Mouse (Mus musculus) midbrain, embryonic 13.5 days (tissue): ENCODE data around the gene Pnpt1. TPM values are rescaled to one million over a fixed set of nuclear protein-coding genes. Genes with fewer than 3 reads are reported as not detected.
A peak's percentile ranks its signal among the peaks of the same experiment; 100 is the strongest.

Experiments
- ATAC-seq: fragments of 200-750 bp; cut with Nextera tagmentation; 2 replicates; pipeline ENCODE4 v1.8.0; 2017; ENCODE audit warnings: mild to moderate bottlenecking, moderate TSS enrichment, moderate library complexity
- H3K27ac ChIP-seq: fragments of 300-500 bp; sonication (generic); 2 replicates; pipeline ENCODE4 v1.5.1; 2015; ENCODE audit warnings: inconsistent platforms, mild to moderate bottlenecking, moderate library complexity
- H3K27me3 ChIP-seq: fragments of 300-500 bp; sonication (generic); 2 replicates; pipeline ENCODE4 v1.6.1; 2015; ENCODE audit warnings: mild to moderate bottlenecking, inconsistent platforms
- H3K36me3 ChIP-seq: fragments of 300-500 bp; sonication (generic); 2 replicates; pipeline ENCODE4 v1.6.1; 2015; ENCODE audit warnings: mild to moderate bottlenecking, inconsistent platforms
- H3K4me1 ChIP-seq: fragments of 300-500 bp; sonication (generic); replicated peaks from 2 replicates; pipeline ENCODE4 v1.6.1; 2015; ENCODE audit warnings: inconsistent platforms
- H3K4me2 ChIP-seq: fragments of 300-500 bp; sonication (generic); replicated peaks from 2 replicates; pipeline ENCODE4 v1.6.1; 2015; ENCODE audit warnings: moderate library complexity, mild to moderate bottlenecking, inconsistent platforms
- H3K4me3 ChIP-seq: fragments of 300-500 bp; sonication (generic); replicated peaks from 2 replicates; pipeline ENCODE4 v1.5.1; 2015; ENCODE audit warnings: mild to moderate bottlenecking, inconsistent platforms
- H3K9ac ChIP-seq: fragments of 300-500 bp; sonication (generic); replicated peaks from 2 replicates; pipeline ENCODE4 v1.6.1; 2015; ENCODE audit warnings: mild to moderate bottlenecking, inconsistent platforms
- H3K9me3 ChIP-seq: fragments of 300-500 bp; sonication (generic); 2 replicates; pipeline ENCODE4 v1.6.1; 2016; ENCODE audit warnings: mild to moderate bottlenecking, inconsistent platforms
- WGBS: fragments of 180-500 bp; shearing (Covaris S2); methylation state at CpG from one replicate; pipeline ENCODE4 v1.1.7; 2015; 5-methylcytosine and 5-hydroxymethylcytosine counted together
- polyA plus RNA-seq: library from polyadenylated mRNA; unstranded; fragments of >200 nt; fragmentation: Nextera tagmentation; extraction: Ambion mirVana; gene quantifications from 2 replicates; pipeline ENCODE4 v1.2.1, GENCODE M21; 2015

Pnpt1 gene
- polyA plus RNA-seq = 26.6 and 30.8 TPM in 2 replicates

- Histone ChIP-seq H3K27me3 (no peaks in the 10 kb centered on the region), H3K9ac (peak within 1 kb of the TSS; percentile 77), H3K27ac (peak within 1 kb of the TSS; percentile 65; the same call in 1 of the 2 replicates)
Measured at GRCm38 (mm10) chr11:29130385-29131355, at the start of gene Pnpt1. Pnpt1 (plus strand) TSS chr11:29130744.

GRCm38 (mm10) chr11:29092403-29092802 lies 38.1 kb upstream of the Pnpt1 start:
- no peaks in the 10 kb centered on the region for H3K27me3 ChIP-seq
- no peak overlapping the region for H3K4me3 ChIP-seq
- WGBS = 83% methylated on average over 2 of the region's 2 CpGs
- H3K4me1 ChIP-seq = no peaks in the 10 kb centered on the region
- no peak for ATAC-seq
- H3K27ac ChIP-seq = no peak overlapping the region
- H3K9ac ChIP-seq = no peak overlapping the region
- no peaks in the 10 kb centered on the region for H3K36me3 ChIP-seq
- H3K4me2 ChIP-seq = no peak overlapping the region
- no peaks in the 10 kb centered on the region for H3K9me3 ChIP-seq

More at GRCm38 (mm10) chr11:29130385-29131355, at the start of gene Pnpt1:
- Histone ChIP-seq H3K4me3 (peak within 1 kb of the TSS; percentile 79), H3K4me2 (peak within 1 kb of the TSS; percentile 66), H3K9me3 (no peaks in the 10 kb centered on the region), H3K4me1 (peaks cover 9% of the 10 kb centered on the region), H3K36me3 (peaks cover 16% of the 10 kb centered on the region)
- ATAC-seq = peak; percentile 100
- 3% methylated on average over 50 of the region's 50 CpGs for WGBS

GRCm38 (mm10) chr11:29098926-29099325 lies 31.6 kb upstream of the Pnpt1 start:
- Histone ChIP-seq H3K27ac (no peak overlapping the region), H3K4me3 (no peak overlapping the region), H3K27me3 (no peaks in the 10 kb centered on the region), H3K4me2 (no peak overlapping the region), H3K9me3 (no peaks in the 10 kb centered on the region), H3K9ac (no peak overlapping the region), H3K36me3 (no peaks in the 10 kb centered on the region), H3K4me1 (no peaks in the 10 kb centered on the region)
- 45% methylated on average over 2 of the region's 2 CpGs for WGBS
- no peak for ATAC-seq

GRCm38 (mm10) chr11:29129862-29130384 lies 621 bp upstream of the Pnpt1 start:
- 69% methylated on average over 11 of the region's 11 CpGs for WGBS
- Histone ChIP-seq H3K4me3 (peak overlapping the region; percentile 79), H3K36me3 (peaks cover 15% of the 10 kb centered on the region), H3K9ac (peak overlapping the region; percentile 77), H3K27ac (no peak overlapping the region), H3K4me1 (peaks cover 9% of the 10 kb centered on the region), H3K4me2 (peak overlapping the region; percentile 66), H3K9me3 (no peaks in the 10 kb centered on the region), H3K27me3 (no peaks in the 10 kb centered on the region)
- peak; percentile 63 for ATAC-seq

GRCm38 (mm10) chr11:29140671-29141070 lies 10.1 kb downstream of the Pnpt1 start:
- Histone ChIP-seq H3K4me1 (no peaks in the 10 kb centered on the region), H3K4me2 (no peak overlapping the region), H3K27ac (no peak overlapping the region), H3K9me3 (no peaks in the 10 kb centered on the region), H3K9ac (no peak overlapping the region), H3K27me3 (no peaks in the 10 kb centered on the region), H3K36me3 (peaks cover 27% of the 10 kb centered on the region), H3K4me3 (no peak overlapping the region)
- ATAC-seq = no peak
- 75% methylated on average over 1 of the region's 1 CpGs for WGBS

DNA sequence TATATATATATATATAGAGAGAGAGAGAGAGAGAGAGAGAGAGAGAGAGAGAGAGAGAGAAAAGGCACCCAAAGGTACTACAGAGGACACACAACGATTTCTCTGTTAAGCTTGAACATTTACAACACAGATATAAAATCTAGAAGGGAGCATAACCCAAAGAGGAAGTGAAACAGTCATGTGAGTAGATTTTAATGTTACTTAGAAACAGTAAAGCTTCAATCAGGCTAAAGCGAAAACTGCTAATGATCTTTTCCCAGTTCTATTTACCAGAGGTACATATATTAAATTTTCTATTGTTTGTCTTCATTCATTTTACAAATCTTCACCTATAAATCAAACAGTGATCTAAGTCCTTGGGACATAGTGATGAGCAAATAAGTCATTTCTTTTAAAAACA lies 18.4 kb downstream of the Pnpt1 start:
- ATAC-seq = no peak
- Histone ChIP-seq H3K27ac (no peak overlapping the region), H3K4me3 (no peak overlapping the region), H3K4me2 (no peak overlapping the region), H3K36me3 (peaks cover 39% of the 10 kb centered on the region), H3K9ac (no peak overlapping the region), H3K4me1 (no peaks in the 10 kb centered on the region), H3K27me3 (no peaks in the 10 kb centered on the region), H3K9me3 (no peaks in the 10 kb centered on the region)
- WGBS = 97% methylated on average over 2 of the region's 2 CpGs

DNA sequence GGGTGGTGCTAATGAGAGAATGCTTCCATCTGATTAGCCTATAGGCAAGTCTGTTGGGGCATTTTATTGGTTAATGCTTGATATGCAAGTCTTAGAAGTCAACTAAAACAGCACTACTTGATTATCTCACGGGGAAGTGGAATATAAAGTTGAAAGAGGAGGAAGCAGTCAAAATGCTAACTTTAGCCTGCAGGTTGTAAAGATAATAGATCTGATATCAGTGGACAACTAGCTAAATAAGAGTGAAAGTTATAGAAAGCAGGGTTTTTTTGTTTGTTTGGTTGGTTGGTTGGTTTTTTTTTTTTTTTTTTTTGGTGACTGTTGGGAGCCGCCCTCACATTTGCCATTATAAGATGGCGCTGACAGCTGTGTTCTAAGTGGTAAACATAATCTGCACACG lies 33.0 kb downstream of the Pnpt1 start:
- ATAC-seq = no peak
- WGBS = 99% methylated on average over 4 of the region's 4 CpGs

DNA sequence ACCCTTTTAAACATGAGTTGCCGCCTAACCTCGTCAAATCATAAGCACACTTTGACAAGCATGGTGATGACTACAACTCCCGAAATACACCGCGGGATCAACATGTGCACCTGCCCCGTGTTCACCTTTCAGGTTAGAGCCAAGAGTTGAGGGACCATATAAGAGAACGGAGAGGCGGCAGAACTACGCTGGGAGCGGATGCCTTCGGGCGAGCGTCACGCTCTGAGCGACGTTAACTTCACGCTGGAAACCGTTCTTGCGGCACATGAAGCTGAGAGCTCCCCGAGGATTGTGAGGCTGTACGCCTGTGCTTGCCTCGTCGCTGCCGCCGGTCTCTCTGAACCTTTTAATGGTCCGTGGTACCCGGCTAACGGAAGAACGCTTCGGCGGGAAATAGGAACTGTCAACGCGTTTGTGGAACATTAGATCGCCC lies 41.4 kb downstream of the Pnpt1 start:
- H3K27ac ChIP-seq = peak overlapping the region; percentile 77
- H3K4me2 ChIP-seq = peak overlapping the region; percentile 93
- no peaks in the 10 kb centered on the region for H3K27me3 ChIP-seq
- under 1% methylated on average over 34 of the region's 34 CpGs for WGBS
- peak overlapping the region; percentile 81 for H3K4me3 ChIP-seq
- peak overlapping the region; percentile 76 for H3K9ac ChIP-seq
- no peaks in the 10 kb centered on the region for H3K36me3 ChIP-seq
- peak; percentile 25 for ATAC-seq
- peaks cover 29% of the 10 kb centered on the region for H3K4me1 ChIP-seq
- no peaks in the 10 kb centered on the region for H3K9me3 ChIP-seq

More for the DNA sequence above, 33.0 kb downstream of the Pnpt1 start:
- Histone ChIP-seq H3K4me1 (no peaks in the 10 kb centered on the region), H3K27me3 (no peaks in the 10 kb centered on the region), H3K4me3 (no peak overlapping the region), H3K4me2 (no peak overlapping the region), H3K9me3 (no peaks in the 10 kb centered on the region), H3K9ac (no peak overlapping the region), H3K36me3 (peaks cover 19% of the 10 kb centered on the region), H3K27ac (no peak overlapping the region)

- ATAC-seq = peak; percentile 99
- peak within 1 kb of the TSS; percentile 81 for H3K4me3 ChIP-seq
- no peaks in the 10 kb centered on the region for H3K9me3 ChIP-seq
- peak within 1 kb of the TSS; percentile 95 for H3K27ac ChIP-seq
- no peaks in the 10 kb centered on the region for H3K27me3 ChIP-seq
- WGBS = under 1% methylated on average over 50 of the region's 50 CpGs
- H3K4me1 ChIP-seq = peaks cover 29% of the 10 kb centered on the region
- H3K4me2 ChIP-seq = peak within 1 kb of the TSS; percentile 93
- H3K9ac ChIP-seq = peak within 1 kb of the TSS; percentile 95
- H3K36me3 ChIP-seq = no peaks in the 10 kb centered on the region
Measured at GRCm38 (mm10) chr11:29172563-29173124, 42.1 kb downstream of the Pnpt1 start, which contains the start of gene Ppp4r3b. Ppp4r3b (plus strand) TSS chr11:29172890.

- no peaks in the 10 kb centered on the region for H3K36me3 ChIP-seq
- ATAC-seq = peak; percentile 73
- peak overlapping the region; percentile 95 for H3K27ac ChIP-seq
- WGBS = under 1% methylated on average over 38 of the region's 38 CpGs
- H3K9ac ChIP-seq = peak overlapping the region; percentile 95
- no peaks in the 10 kb centered on the region for H3K9me3 ChIP-seq
- no peaks in the 10 kb centered on the region for H3K27me3 ChIP-seq
- H3K4me2 ChIP-seq = peak overlapping the region; percentile 83
- peak overlapping the region; percentile 81 for H3K4me3 ChIP-seq
- peaks cover 29% of the 10 kb centered on the region for H3K4me1 ChIP-seq
Measured at GRCm38 (mm10) chr11:29173125-29173631, 42.6 kb downstream of the Pnpt1 start.

DNA sequence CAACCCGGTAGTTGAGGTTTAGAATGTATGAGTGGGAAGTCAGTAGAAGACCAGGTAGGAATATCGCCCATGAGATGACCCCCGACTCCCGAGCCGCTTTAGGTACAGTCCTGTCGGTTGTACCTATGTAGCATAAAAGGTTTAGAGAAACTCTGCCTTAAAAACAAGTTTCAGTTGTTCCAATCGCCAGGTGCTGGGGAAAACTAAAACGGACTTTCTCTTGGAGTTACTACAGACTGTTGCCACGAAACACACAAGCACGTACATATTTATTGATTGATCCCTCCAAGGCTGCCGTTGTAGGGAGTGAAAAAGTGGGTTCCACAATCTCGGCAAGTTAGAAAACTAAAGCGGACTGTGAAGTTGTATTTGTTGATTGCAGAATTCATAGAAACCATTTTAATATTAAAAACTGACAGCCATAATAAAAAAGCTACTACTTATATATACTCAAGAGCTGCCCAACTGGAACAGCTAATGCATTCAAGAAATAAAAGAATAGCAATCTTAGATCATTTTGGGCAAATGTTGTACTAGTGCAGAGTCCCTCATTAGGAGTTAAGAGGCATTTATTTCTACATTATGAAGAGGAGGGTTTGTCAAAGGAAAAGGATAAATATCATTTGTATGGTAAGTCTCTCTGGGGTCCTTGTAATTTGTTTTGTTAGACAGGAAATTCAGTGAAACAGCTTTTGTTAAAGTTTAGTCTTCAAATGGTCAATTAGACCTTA lies 43.3 kb downstream of the Pnpt1 start:
- Histone ChIP-seq H3K27me3 (no peaks in the 10 kb centered on the region), H3K27ac (peak overlapping the region; percentile 95), H3K4me1 (peaks cover 29% of the 10 kb centered on the region), H3K9ac (peak overlapping the region; percentile 95), H3K36me3 (no peaks in the 10 kb centered on the region), H3K4me2 (peak overlapping the region; percentile 83), H3K9me3 (no peaks in the 10 kb centered on the region), H3K4me3 (peak overlapping the region; percentile 81)
- 6% methylated on average over 13 of the region's 13 CpGs for WGBS
- ATAC-seq = no peak
